Mouse (Mus musculus): ENCODE results near the gene Rdh16f1.
"Not testable (repeated sequence)": the region's sequence is repeated elsewhere in the genome, so short reads cannot be mapped to it uniquely, and the experiment has no call there.

Gene Rdh16f1

DNA sequence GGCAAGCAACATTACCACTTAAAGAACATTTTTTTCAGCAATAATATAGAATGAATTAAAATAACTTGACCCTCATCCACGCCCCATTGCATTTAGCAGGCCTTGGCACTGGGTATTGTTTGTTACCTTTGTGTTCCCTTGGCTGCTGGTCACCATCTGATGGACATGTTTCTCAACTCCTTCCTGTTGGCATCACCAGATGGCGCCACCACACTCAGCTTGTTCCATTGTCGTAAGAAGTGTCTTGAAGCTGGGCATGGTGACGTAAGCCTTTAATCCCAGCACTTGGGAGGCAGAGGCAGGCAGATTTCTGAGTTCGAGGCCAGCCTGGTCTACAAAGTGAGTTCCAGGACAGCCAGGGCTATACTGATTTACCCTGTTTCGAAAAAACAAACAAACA, 65.8 kb downstream of the Rdh16f1 start:
- DNase-seq (ENCODE audit: low read depth, low spot score) = no peak

DNA sequence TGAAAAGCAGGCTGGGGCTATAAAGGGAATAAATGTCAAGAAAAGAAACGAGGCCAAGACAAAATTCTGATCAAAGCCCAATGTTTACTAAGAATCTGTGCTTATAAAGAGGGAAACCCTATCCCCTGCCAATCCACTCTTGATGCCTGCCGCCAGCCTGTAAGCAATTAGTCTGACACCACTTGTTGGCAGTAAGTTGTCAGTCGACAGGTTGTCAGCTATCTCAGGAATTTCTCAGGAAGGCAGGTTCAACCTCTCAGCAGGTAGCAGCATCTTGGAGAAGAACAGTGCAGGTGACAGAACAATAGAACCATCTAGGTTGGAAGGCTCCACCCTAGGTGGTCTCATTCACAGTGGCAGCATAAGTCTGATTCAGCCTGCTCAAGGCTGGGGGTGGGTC, 69.5 kb downstream of the Rdh16f1 start:
- no peak for DNase-seq (ENCODE audit: low read depth, low spot score)

DNA sequence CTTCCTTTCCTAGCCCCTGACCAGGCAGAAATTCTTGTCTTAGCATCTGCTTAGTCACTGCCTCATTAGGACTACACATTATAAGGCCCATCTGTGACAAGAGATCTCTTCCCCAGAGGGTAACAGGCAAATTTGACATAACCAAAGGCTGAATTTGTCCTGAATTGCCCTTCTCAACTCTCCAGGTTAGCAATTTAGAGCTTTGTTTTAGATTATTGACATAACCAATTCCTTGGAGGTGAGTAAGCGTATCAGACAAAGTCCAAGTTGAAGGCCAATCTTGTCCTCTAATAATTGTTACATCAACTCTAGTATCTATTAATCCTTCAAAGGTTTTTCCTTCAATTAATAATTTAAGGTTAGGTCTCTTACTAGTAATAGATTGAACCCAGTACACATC, 74.6 kb downstream of the Rdh16f1 start:
- not testable (repeated sequence) for DNase-seq (ENCODE audit: low read depth, low spot score)

DNA sequence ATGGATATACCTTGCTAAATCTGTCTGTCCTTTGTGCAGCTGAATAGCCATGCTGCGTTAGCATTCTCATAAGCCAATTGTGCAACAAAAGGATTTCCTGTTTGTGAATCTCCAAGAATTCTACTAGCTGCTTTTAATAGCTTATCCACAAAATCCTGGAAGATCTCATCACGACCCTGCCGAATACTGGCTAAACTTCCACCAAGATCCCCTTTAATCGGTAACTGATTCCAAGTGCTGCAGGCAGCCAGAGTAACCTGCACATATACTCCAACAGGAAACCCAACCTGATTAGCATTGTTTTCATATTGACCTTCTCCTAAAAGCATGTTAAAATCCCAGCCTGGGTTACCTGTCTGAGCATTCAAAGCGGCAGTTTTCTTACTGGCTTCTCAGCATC, 75.7 kb downstream of the Rdh16f1 start:
- no peak for DNase-seq (ENCODE audit: low read depth, low spot score)

DNA sequence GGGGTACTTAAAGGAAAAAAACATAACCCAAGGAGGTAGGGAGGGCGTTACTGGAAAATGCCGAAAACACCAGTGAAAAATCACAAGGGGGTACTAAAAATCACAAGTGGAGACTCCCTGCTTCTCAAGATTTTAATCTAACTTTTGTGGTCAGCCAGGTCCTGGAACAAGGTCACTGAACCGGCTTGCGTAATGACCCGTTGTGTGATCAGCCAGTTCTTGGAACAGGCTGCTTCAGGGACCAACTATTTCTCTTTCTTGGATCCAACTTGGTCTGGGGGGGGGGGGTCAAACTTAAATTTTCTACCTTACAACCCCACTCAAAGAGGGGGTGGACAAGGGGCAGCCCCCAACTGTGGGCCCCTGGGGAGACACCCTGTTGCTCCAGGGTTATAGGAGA, 78.2 kb downstream of the Rdh16f1 start:
- not testable (repeated sequence) for DNase-seq (ENCODE audit: low read depth, low spot score)

DNA sequence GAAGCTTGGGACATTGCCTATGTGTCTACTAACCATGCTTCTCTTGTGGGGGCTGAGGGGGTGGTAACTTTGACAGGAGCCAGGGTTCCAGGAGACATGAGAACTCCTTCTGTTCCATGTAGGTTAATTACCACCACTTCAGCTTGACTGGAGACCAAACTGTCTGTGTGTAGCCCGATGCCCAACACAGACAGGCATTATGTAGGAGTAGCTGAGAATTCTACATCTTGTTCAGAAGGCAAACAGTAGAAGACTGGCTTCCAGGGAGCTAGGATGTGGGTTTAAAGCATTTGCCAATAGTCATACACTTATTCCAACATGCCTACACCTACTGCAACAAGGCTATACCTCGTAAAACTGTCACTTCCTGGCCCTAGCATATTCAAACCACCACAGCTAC, 79.0 kb downstream of the Rdh16f1 start:
- no peak for DNase-seq (ENCODE audit: low read depth, low spot score)

DNA sequence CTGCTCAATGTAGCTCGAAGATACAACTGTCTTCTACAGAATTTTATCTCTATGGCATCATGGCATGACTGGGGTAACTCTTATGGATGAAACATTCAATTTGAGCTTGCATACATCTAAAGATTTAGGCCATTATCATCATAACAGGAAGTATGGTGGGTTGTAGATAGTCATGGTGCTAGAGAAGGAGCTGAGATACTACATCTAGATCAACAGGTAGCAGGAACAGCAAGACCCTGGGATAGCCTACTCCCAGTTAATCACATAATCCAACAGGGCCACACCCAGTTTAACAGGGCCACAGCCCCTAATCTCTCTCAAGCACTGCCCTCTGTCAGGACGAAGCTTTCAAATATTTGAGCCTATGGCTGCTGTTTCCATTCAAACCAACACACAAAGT, 81.2 kb downstream of the Rdh16f1 start:
- no peak for DNase-seq (ENCODE audit: low read depth, low spot score)

All from c-Kit-negative CD71-positive TER-119-positive erythroid progenitor cells, embryonic 14.5 days (primary cell).